Mouse (Mus musculus) limb, embryonic 14.5 days (tissue): Measurements from ENCODE around the gene Gpr84. TPM values are rescaled to one million over a fixed set of nuclear protein-coding genes. Genes with fewer than 3 reads are reported as not detected.

ENCODE experiments used
- ATAC-seq: fragments of 200-750 bp; cut with Nextera tagmentation; 2 replicates; pipeline ENCODE4 v1.8.0; 2017; ENCODE audit warnings: low read depth, moderate number of reproducible peaks, moderate TSS enrichment; ENCODE audit not compliant: low FRiP score
- DNase-seq: peaks from one replicate; pipeline ENCODE4 v3.0.0-alpha.2; 2015; ENCODE audit warnings: low spot score
- H3K27ac ChIP-seq: fragments of 300-500 bp; sonication (generic); replicated peaks from 2 replicates; pipeline ENCODE4 v1.5.1; 2014; ENCODE audit warnings: low read depth, mild to moderate bottlenecking, low read length, moderate library complexity, mixed read lengths
- H3K27me3 ChIP-seq: fragments of 300-500 bp; sonication (generic); 2 replicates; pipeline ENCODE4 v1.6.1; 2014; ENCODE audit warnings: low read length, mixed read lengths; ENCODE audit not compliant: control insufficient read depth, insufficient read depth
- H3K36me3 ChIP-seq: fragments of 300-500 bp; sonication (generic); 2 replicates; pipeline ENCODE4 v1.6.1; 2014; ENCODE audit warnings: mild to moderate bottlenecking, low read length, moderate library complexity, mixed read lengths; ENCODE audit not compliant: control insufficient read depth, insufficient read depth
- H3K4me1 ChIP-seq: fragments of 300-500 bp; sonication (generic); 2 replicates; pipeline ENCODE4 v1.6.1; 2014; ENCODE audit warnings: antibody characterized with exemption, low read length, mixed read lengths; ENCODE audit not compliant: control insufficient read depth, insufficient read depth
- H3K4me2 ChIP-seq: fragments of 300-500 bp; sonication (generic); replicated peaks from 2 replicates; pipeline ENCODE4 v1.6.1; 2014; ENCODE audit warnings: low read depth, mild to moderate bottlenecking, low read length, moderate library complexity; ENCODE audit not compliant: severe bottlenecking
- H3K4me3 ChIP-seq: fragments of 300-500 bp; sonication (generic); replicated peaks from 2 replicates; pipeline ENCODE4 v1.5.1; 2014; ENCODE audit warnings: low read length
- H3K9ac ChIP-seq: fragments of 300-500 bp; sonication (generic); 2 replicates; pipeline ENCODE4 v1.6.1; 2014; ENCODE audit warnings: mild to moderate bottlenecking, low read depth, low read length, moderate library complexity; ENCODE audit not compliant: severe bottlenecking
- H3K9me3 ChIP-seq: fragments of 300-500 bp; sonication (generic); 2 replicates; pipeline ENCODE4 v1.6.1; 2016; ENCODE audit warnings: low read length; ENCODE audit not compliant: control insufficient read depth
- POLR2A ChIP-seq: fragments of 200-500 bp; IDR thresholded peaks from 2 replicates; pipeline ENCODE4 v1.8.0; 2012; ENCODE audit warnings: inconsistent platforms, mild to moderate bottlenecking, moderate library complexity, borderline replicate concordance; ENCODE audit not compliant: insufficient read depth, insufficient read length; ENCODE audit errors: extremely low read depth
- WGBS: fragments of 180-500 bp; shearing (Covaris S2); extraction: QIAGEN DNeasy Blood & Tissue Kit; methylation state at CpG from one replicate; pipeline ENCODE4 v1.1.7; 2014; 5-methylcytosine and 5-hydroxymethylcytosine counted together
- polyA plus RNA-seq, 2 experiments: library from polyadenylated mRNA; depleted of rRNA in 1 of 2; stranded (reverse) in 1 of 2; unstranded in 1 of 2; fragments of >200 nt; fragmentation: Nextera tagmentation in 1 of 2; extraction: Ambion mirVana in 1 of 2; gene quantifications; 2 replicates each; pipeline versions ENCODE4 v1.2.1 to v1.2.3; 2012 to 2014

The Gpr84 gene
- polyA plus RNA-seq, 2 experiments, result 0.34 to 0.51 TPM

DNA sequence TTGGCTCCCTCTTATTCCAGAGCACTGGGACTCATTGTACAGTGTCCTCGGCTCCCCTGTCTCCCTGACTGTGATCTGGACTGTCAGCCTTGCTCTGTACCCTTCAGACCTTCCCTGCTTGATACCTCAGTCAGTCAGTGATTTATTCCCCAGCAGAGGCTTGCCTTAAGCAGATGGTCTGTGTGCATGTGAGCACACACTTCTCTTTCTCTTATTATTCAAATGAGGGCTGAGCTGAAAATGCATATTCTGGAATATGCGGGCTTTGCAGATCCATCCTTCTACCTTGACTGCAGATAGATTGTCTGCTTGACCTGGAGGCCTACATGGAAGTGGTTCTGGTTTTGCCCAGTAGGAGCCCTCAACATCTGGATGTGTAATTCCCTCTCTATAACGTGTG lies 12.4 kb downstream of the Gpr84 start:
- H3K4me1 ChIP-seq, result peaks cover 83% of the 10 kb centered on the region
- no peak for ATAC-seq

GRCm38 (mm10) chr15:103297313-103297712 lies 13.1 kb downstream of the Gpr84 start:
- no peak for ATAC-seq

More for the DNA sequence above, 12.4 kb downstream of the Gpr84 start:
- no peak for TF ChIP-seq POLR2A
- no peak overlapping the region for H3K9ac ChIP-seq
- H3K27me3 ChIP-seq, result no peaks in the 10 kb centered on the region
- peaks cover 22% of the 10 kb centered on the region for H3K36me3 ChIP-seq
- peak overlapping the region; percentile 93 for H3K27ac ChIP-seq
- no peak overlapping the region for H3K4me3 ChIP-seq
- no peaks in the 10 kb centered on the region for H3K9me3 ChIP-seq
- H3K4me2 ChIP-seq, result no peak overlapping the region
- 56% methylated on average over 3 of the region's 3 CpGs for WGBS
- DNase-seq, result no peak

GRCm38 (mm10) chr15:103295851-103296250 lies 14.6 kb downstream of the Gpr84 start:
- Histone ChIP-seq H3K9ac (peak overlapping the region; percentile 25; the same call in 1 of the 2 replicates), H3K27ac (peak overlapping the region; percentile 75), H3K4me1 (peaks cover 69% of the 10 kb centered on the region), H3K9me3 (no peaks in the 10 kb centered on the region), H3K27me3 (no peaks in the 10 kb centered on the region), H3K36me3 (peaks cover 42% of the 10 kb centered on the region), H3K4me3 (no peak overlapping the region), H3K4me2 (no peak overlapping the region)
- ATAC-seq (no peak), DNase-seq (peak; percentile 46)
- no peak for TF ChIP-seq POLR2A
- 2% methylated on average over 5 of the region's 5 CpGs for WGBS

More at GRCm38 (mm10) chr15:103297313-103297712, 13.1 kb downstream of the Gpr84 start:
- Histone ChIP-seq H3K4me1 (peaks cover 79% of the 10 kb centered on the region), H3K9me3 (no peaks in the 10 kb centered on the region), H3K4me3 (no peak overlapping the region), H3K27ac (0 out of 2 replicates have a peak overlapping the region, but pooled peaks have one; percentile 75), H3K27me3 (no peaks in the 10 kb centered on the region), H3K9ac (no peak overlapping the region), H3K4me2 (no peak overlapping the region), H3K36me3 (peaks cover 28% of the 10 kb centered on the region)
- no peak for TF ChIP-seq POLR2A
- DNase-seq, result no peak
- WGBS, result 38% methylated on average over 6 of the region's 6 CpGs

DNA sequence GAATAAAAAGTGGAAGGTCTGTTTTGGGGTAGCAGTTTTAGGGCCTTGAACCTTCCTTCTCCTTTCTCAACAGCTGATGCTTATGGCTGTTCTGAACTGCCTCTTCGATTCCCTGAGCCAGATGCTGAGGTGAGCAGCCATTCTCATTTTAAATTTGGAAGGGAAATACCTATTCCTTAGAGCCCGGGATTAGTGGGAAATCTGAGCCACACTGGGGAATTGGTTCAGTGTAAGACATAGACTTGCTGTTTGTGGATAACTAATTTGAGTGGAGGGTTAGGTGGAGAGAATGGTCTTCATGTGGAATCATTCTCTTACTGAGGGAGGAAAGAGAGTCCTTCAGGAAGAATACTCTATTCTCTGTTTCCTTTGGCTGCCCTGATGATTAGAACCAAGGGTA lies 15.8 kb downstream of the Gpr84 start:
- ATAC-seq (no peak), DNase-seq (no peak)
- Histone ChIP-seq H3K4me1 (peaks cover 67% of the 10 kb centered on the region), H3K27me3 (no peaks in the 10 kb centered on the region), H3K4me2 (no peak overlapping the region), H3K36me3 (peaks cover 43% of the 10 kb centered on the region), H3K9me3 (no peaks in the 10 kb centered on the region), H3K9ac (no peak overlapping the region), H3K27ac (0 out of 2 replicates have a peak overlapping the region, but pooled peaks have one; percentile 40), H3K4me3 (no peak overlapping the region)
- TF ChIP-seq POLR2A, result no peak
- WGBS, result 36% methylated on average over 2 of the region's 2 CpGs

GRCm38 (mm10) chr15:103293375-103293774 lies 17.0 kb downstream of the Gpr84 start:
- peaks cover 65% of the 10 kb centered on the region for H3K4me1 ChIP-seq
- TF ChIP-seq POLR2A, result no peak
- no peak overlapping the region for H3K4me2 ChIP-seq
- no peak for ATAC-seq
- H3K27me3 ChIP-seq, result no peaks in the 10 kb centered on the region
- H3K9ac ChIP-seq, result no peak overlapping the region
- H3K4me3 ChIP-seq, result no peak overlapping the region
- H3K36me3 ChIP-seq, result peaks cover 46% of the 10 kb centered on the region
- H3K27ac ChIP-seq, result no peak overlapping the region
- 90% methylated on average over 2 of the region's 2 CpGs for WGBS
- DNase-seq, result no peak
- H3K9me3 ChIP-seq, result no peaks in the 10 kb centered on the region
